Mouse (Mus musculus) frontal cortex, adult (tissue): ENCODE data around the gene Fgfr2.

ENCODE experiments used
- ATAC-seq: cut with Nextera tagmentation; 2 replicates; pipeline ENCODE4 v1.9.2; 2017; ENCODE audit warnings: mild to moderate bottlenecking, moderate library complexity, mixed read lengths; ENCODE audit not compliant: low TSS enrichment

The Fgfr2 gene

DNA sequence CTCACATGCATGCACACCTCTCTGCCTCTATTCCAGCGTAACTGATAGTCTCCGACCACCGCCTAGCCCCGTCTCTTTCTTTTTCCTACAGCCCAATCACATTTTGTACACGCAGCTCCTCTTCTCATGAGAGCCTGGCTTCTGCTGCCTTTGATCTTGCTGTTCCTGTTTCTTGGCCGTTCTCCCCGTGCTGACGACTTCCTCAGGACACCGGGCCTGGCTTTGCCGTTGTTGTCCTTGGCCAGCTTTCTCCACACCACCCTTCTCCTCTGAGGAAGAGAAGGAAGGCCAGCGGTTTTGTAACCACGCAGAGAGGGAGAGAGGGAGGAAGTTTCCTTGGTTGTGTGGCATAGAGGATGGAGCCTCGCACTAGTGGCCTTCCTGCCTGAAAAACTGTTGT lies 2465.4 kb downstream of the Fgfr2 start:
- no peak for ATAC-seq

DNA sequence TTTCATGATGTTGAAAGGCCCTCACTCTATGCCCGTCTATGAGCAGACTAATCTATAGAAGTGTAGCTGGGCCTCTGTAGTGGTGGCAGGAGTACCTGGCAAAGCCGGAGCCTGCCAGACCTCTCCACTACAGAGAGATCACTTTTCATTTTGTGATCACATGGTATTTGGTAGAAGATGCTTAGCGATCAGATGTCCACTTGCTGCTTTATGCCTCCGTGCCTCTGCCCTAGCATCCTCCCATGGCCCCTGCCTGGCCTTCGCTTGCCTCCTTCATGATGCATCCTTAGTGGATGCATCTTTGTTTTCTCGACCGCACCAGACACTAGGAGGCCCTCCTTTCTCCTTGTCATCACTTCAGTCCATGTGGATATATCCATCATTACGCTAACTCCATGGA lies 2466.2 kb downstream of the Fgfr2 start:
- ATAC-seq = no peak

DNA sequence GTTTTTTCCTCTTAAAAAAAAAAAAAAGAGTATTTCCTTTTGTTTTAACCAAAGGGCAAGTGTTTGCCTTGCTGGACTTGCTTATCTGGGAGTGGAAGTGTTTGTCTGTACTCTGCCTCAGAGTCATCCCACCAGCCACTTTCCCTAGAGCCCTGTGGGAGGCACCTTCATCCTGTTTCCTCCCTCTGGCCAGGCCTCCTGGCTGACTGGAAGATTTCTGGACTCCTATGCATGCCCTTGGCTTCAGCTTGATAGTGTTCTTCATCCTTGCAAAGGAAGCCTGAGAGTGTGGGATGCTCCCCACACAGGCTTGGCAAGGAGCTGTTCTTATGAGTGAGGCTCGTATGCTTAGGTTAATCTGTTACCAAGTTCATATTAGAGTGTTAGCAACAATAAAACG lies 2468.6 kb downstream of the Fgfr2 start:
- ATAC-seq = peak; percentile 34; the same call in 1 of the 2 replicates

GRCm38 (mm10) chr7:130653036-130653555 lies 2470.1 kb downstream of the Fgfr2 start:
- ATAC-seq = no peak

- ATAC-seq = no peak
Observed at GRCm38 (mm10) chr7:130650621-130651020, 2472.5 kb downstream of the Fgfr2 start.

GRCm38 (mm10) chr7:130649257-130649656 lies 2473.9 kb downstream of the Fgfr2 start:
- ATAC-seq = no peak

- ATAC-seq = no peak
Observed at GRCm38 (mm10) chr7:130648061-130648460, 2475.1 kb downstream of the Fgfr2 start.

DNA sequence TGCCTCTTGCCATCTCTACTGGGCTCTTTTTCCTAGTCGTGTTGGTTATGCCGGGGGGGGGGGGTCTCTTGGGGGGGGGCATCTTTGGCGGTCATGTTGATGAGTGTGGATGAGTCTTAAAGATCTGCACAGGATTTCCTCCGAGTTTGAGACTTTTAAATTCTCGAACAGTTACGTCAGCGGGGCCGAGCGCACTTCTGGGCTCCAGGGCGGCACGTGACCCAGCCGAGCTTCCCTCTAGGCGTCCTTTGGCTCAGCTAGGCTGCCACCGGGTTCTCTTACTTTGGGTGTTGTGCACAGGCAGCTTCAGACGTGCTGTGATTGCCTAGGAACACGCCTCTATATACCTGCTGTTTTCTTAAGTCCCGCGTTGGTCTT lies 2476.4 kb downstream of the Fgfr2 start:
- no peak for ATAC-seq

DNA sequence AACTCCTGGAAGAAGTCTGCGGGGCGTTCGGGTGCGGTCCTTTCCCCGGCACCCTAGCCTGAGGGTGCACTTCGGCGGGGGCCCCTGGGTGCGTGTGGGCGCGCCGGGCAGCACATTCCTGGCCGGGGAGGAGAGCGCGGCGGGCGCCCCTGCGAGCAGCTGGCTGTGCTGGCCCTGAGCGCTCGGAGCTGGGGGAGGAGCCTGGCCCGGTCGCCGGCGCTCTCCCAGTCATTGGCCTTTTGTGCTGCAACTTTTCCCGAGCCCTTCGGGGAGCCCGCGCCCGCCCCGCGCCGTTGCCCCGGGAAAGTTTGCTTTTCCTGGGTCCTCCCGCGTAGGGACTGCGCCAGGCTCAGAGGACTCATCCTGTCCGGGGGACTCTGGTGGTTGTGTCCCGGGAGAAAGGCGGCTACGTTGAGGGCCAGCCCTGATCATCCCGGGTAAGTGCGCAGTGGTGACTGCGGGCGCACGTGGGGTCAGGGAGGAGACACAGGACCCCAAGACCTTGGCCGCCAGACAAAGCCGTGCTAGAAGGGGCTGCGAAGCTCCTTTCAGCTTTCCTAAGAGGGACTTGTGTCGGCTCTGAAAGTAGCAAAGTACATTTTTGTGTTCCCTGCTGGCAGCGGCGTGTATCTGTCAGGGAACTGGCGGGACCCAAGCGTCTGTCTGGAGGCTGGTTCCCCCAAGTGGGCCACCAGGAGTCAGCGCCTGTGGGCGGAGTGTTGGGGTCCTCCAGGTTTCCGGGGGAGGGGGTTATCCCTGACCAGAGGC lies 2477.0 kb downstream of the Fgfr2 start:
- peak; percentile 31; the same call in 1 of the 2 replicates for ATAC-seq

DNA sequence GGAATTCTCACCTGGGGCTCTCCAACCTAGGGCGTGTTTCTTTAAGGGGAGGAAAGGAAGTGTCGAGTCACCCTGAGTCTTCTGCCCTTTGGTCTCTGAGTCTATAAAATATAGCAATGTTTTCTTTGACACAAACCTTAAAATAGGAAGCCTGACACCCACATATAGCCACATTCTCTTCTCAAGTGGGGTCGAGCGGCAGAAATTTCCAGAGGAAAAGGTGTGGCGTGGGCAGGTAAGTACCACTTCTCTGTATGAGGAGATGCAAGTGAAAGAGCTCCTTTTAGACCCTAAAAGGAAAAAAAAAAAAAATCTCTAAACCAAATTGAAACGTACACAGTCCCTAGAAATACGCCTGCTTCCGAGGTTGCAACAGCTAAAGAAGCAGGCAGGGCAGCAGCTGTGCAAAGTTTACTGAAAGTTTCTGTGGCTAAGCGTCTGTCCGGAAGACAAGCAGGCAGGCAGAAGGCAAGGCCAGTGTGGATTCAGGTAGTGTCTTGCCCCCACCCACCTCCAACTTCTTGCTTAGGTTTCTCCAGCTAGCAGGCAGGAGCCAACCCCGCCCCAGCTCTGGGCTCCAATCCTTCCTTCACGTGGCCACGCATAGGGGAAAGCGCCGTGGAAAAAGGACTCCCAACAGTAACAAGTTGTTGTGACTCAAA lies 2477.7 kb downstream of the Fgfr2 start:
- ATAC-seq = no peak

GRCm38 (mm10) chr7:130640681-130641080 lies 2482.5 kb downstream of the Fgfr2 start:
- ATAC-seq = no peak; the same call in 1 of the 2 replicates

DNA sequence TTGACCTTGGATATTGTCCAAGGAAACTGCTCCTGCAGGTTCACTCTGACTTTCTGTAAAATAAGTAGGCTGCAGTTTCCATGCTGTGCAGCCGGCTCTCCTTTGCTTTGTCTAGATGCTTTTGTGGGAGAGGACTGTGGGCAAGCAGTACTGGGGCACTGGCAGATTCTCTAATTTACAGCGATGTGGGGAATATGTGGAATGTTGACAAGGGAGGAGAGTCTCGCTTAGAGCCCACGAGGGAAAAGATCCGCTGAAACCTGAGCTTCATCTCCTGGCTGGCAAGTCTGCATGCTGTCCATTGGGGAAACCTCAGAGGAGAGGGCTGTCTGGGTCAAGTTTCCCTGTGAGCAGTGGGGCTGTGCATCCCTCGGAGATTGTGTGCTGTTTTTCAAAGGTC lies 2485.3 kb downstream of the Fgfr2 start:
- no peak for ATAC-seq

GRCm38 (mm10) chr7:130636902-130637301 lies 2486.2 kb downstream of the Fgfr2 start:
- no peak for ATAC-seq

DNA sequence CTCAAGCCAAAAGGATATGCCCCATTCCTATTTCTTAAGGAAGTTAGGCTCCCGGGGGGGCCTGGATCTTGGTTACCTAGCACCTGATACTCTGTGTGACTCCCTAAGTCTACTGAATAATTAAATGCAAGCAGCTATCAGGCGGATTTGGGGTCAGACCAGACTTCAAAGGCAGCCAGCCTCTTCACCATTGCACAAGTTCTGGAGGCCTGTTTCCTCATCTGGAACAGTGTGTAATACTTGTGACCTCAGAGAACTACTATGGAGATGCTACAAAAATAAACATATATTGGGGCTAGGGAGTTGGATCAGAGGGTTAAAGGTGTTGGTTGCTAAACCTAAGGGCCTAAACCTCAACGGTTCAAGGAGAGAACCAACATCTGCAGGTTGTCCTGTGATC lies 2486.9 kb downstream of the Fgfr2 start:
- ATAC-seq = no peak

DNA sequence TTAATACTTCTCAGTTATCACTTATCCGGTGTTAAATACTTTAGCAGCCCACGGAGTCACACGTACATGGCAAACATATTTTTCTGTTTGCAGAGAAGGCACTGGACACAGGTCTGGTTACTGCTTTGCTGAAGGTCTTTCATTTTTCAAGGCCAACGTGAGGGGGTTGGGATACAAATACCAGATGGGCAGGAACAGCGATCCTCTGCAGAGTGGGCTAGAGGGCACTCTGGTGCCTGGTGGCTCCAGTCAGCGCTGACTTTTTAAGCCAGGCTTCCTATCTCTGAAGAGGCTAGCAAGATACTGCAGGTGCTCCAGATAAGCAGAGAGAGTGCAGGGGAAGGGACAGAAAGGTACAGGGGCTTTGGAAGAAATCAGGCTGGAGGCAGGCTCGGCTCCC lies 2487.9 kb downstream of the Fgfr2 start:
- no peak for ATAC-seq

- ATAC-seq = no peak
Observed at GRCm38 (mm10) chr7:130634259-130634871, 2488.8 kb downstream of the Fgfr2 start.

GRCm38 (mm10) chr7:130632379-130632732 lies 2490.8 kb downstream of the Fgfr2 start:
- no peak for ATAC-seq

DNA sequence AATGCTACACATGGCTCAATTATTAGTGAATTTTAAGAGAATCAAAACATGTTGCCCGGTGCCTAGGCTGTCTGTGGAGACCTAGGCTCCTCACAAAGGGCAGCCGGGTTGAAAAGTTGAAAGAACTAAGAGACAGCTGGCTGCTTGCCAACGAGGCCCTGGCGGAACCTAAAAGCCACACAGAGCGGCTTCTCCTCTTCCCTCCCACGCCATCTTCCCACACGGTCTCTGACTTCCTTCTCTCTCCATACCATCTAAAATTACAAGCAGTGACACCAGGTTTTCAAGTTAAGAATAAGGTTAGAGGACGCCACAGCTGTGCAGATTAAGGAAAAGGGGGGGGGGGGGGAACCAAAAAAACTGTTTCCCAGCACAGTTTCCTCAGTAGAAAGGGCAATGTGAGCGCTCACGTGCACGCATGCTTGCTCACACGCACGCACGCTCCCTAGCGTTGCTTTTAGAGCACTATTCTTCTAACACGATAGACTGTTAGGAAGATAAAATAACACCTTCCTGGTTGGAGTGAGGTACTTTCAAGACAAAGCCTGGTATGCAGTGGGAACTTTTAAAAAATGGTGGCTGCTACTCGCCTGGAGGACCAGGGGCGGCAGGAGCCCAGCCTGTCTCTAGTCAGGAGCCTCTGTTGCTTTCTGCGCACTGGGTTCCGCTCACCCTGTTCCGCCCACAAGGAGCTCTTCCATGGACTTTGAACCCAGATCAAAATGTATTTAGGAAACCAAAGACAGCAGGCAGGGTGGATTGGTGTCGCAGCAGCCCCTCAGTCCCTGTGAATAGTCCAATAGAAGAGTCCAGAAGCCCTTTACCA lies 2491.4 kb downstream of the Fgfr2 start:
- no peak for ATAC-seq

DNA sequence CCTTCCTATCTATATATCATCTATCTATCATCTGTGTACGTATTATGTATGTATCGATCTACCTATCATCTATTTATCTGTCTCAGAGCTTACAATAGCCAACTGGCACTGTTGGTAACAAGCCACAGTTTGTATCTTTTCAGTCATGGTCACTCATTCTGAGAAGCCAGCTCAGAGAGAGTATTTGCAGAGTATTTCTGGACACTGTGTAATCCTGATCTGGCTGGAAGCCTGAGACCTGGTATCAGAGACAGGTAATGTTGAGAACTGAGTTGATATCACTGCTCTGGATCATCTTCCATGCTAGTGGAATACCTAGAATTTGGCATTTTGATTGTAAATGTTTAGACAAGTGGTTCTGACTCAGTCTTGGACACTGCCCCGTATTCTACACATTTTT lies 2492.2 kb downstream of the Fgfr2 start:
- no peak for ATAC-seq

DNA sequence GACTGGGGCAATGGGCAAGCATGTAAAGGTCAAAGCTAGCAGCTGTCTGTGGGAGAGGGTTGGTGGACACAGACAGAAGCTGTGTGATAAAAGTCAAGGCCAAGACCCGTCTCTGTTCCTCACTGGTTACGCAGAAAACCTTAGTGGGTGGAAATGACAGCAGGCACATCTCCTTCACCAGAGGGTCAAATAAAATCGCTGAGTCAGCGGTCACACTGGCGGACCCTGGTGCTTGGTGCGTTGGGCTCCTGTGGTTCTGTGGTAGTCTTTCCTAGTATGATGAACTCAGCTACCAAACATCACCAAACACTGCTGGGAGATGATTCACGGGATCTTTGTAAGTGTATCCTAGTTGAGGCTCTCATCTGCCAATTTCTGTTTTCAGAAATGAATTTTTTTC lies 2493.2 kb downstream of the Fgfr2 start:
- ATAC-seq = no peak

DNA sequence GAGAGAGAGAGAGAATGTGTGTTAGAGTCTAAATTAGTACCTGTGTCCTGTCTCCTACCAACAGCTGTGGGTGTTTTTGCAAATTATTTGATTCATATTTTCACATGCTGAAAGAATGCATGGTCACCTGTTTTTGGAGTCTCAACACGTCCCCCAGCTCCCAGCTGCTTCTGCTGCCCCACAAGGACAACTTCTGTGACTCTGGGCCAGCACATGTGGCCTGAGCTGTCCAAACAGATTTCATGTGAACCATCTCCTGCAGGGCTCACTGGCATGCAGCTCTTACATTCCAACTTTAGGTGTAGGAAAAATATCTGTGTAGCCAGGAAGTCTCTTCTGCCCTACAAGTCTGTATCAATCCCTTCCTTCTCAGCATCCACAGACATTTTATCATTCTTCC lies 2494.5 kb downstream of the Fgfr2 start:
- no peak; the same call in 1 of the 2 replicates for ATAC-seq

GRCm38 (mm10) chr7:130625361-130625760 lies 2497.8 kb downstream of the Fgfr2 start:
- no peak for ATAC-seq
